Mouse (Mus musculus): ENCODE results near the gene Abhd16a. TPM values are rescaled to one million over a fixed set of nuclear protein-coding genes. Genes with fewer than 3 reads are reported as not detected.

Abhd16a gene
- total RNA-seq, 4 experiments from 2014 or later: 96.2 to 115 (median 106) TPM

- no peak for DNase-seq (ENCODE audit: low spot score in 2 of 2)
Observed at GRCm38 (mm10) chr17:35082841-35083576, 6.1 kb upstream of the Abhd16a start.

- DNase-seq (ENCODE audit: low spot score in 2 of 2): no peak
Observed at GRCm38 (mm10) chr17:35083929-35084497, 5.0 kb upstream of the Abhd16a start.

- DNase-seq (ENCODE audit: low spot score in 2 of 2): no peak
Observed at GRCm38 (mm10) chr17:35085208-35085865, 3.7 kb upstream of the Abhd16a start, which contains the start of gene Ly6g6f. Gene Ly6g6f (minus strand): TSS chr17:35085610.

GRCm38 (mm10) chr17:35088151-35088550, 912 bp upstream of the Abhd16a start:
- no peak for DNase-seq (ENCODE audit: low spot score in 2 of 2)

GRCm38 (mm10) chr17:35090166-35090932, 1.3 kb downstream of the Abhd16a start:
- DNase-seq (ENCODE audit: low spot score in 2 of 2): no peak

GRCm38 (mm10) chr17:35092403-35093198, 3.5 kb downstream of the Abhd16a start:
- no peak for DNase-seq (ENCODE audit: low spot score in 2 of 2)

GRCm38 (mm10) chr17:35094475-35095365, 5.7 kb downstream of the Abhd16a start:
- no peak for DNase-seq (ENCODE audit: low spot score in 2 of 2)

GRCm38 (mm10) chr17:35096597-35096996, 7.5 kb downstream of the Abhd16a start:
- DNase-seq (ENCODE audit: low spot score in 2 of 2): no peak

- peak in 1 of 2 experiments; percentile 31 for DNase-seq (ENCODE audit: low spot score in 2 of 2)
Observed at GRCm38 (mm10) chr17:35097164-35097655, 8.1 kb downstream of the Abhd16a start.

GRCm38 (mm10) chr17:35100196-35100765, 11.2 kb downstream of the Abhd16a start:
- DNase-seq (ENCODE audit: low spot score in 2 of 2): no peak

- no peak for DNase-seq (ENCODE audit: low spot score in 2 of 2)
Observed at GRCm38 (mm10) chr17:35101161-35101560, 12.1 kb downstream of the Abhd16a start.

- DNase-seq (ENCODE audit: low spot score in 2 of 2): no peak
Observed at GRCm38 (mm10) chr17:35102299-35102698, 13.2 kb downstream of the Abhd16a start.

- no peak for DNase-seq (ENCODE audit: low spot score in 2 of 2)
Observed at GRCm38 (mm10) chr17:35103221-35103690, 14.2 kb downstream of the Abhd16a start.

GRCm38 (mm10) chr17:35104079-35104478, 15.0 kb downstream of the Abhd16a start:
- DNase-seq (ENCODE audit: low spot score in 2 of 2): no peak

- DNase-seq (ENCODE audit: low spot score in 2 of 2): no peak
Observed at GRCm38 (mm10) chr17:35104754-35105153, 15.7 kb downstream of the Abhd16a start.

- no peak for DNase-seq (ENCODE audit: low spot score in 2 of 2)
Observed at GRCm38 (mm10) chr17:35105740-35106389, 16.8 kb downstream of the Abhd16a start.

- no peak for DNase-seq (ENCODE audit: low spot score in 2 of 2)
Observed at GRCm38 (mm10) chr17:35106522-35106921, 17.5 kb downstream of the Abhd16a start.

GRCm38 (mm10) chr17:35108097-35108496, 19.0 kb downstream of the Abhd16a start, which contains the start of gene Ly6g5c:
Gene Ly6g5c (plus strand): TSS chr17:35108279.
- DNase-seq (ENCODE audit: low spot score in 2 of 2): no peak
